Mouse (Mus musculus): ENCODE measurements around the gene Dip2c. TPM values are rescaled to one million over a fixed set of nuclear protein-coding genes. Genes with fewer than 3 reads are reported as not detected.

Dip2c gene
- polyA plus RNA-seq, 1 experiment: 5.2 TPM

DNA sequence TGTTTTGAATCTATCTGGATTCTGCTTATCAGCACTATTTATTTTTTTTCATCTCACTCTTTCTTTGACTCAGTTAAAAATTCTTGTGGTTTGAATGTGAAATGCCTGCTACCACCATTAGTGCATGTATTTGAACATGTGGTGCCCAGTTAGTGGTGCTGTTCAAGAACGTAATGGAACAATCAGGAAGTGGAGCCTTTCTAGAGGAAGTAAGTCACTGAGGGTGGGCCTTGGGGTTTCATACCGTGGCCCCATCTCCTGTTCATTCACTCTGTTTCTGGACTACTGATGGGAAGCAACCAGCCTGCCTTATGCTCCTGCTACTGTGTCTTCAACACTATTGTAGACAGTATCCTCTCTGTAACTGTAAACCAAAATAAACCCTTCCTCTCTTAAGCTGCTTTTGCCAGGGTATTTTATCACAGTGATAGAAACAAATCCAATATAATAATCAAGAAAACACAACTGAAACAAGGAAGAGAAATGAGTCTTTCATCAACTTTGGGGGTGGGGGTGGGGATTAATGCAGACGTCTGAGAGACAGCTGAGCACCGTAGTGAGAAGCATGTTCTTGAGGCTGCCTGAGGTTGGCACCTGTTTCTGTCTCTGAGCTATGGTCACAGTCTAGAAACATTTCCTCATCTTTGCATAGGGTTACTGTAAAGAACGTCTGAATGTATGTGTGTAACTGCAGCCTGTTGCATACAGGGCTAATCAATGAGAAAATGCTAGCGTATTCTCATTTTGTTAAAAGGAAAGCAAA is 323.2 kb downstream of the Dip2c start:
- no peak overlapping the region for H3K4me3 ChIP-seq (ENCODE audit: insufficient read depth, low read depth, low read length)
- no peaks in the 10 kb centered on the region for H3K4me1 ChIP-seq (ENCODE audit: control insufficient read depth, insufficient read depth, insufficient read length, low read length)
- H3K27ac ChIP-seq (replicated peaks; ENCODE audit: low read depth, low read length): no peak overlapping the region

DNA sequence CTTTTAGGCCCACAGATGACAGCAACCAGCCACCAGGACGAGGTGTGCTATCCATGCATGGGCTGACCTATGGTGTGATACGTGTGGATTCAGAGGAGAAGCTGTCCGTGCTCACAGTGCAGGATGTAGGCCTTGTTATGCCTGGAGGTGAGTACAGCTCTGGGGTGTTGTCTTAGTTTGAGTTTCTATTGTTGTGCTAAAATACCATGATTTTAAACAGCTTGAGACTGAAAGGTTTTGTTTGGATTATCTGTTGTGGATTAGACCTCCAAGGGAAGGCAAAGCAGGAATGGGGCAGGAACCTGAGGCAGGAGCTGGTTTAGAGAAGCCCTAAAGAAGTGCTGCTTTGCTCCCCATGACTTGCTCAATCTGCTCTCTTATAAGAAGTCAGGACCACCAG is 325.0 kb downstream of the Dip2c start:
- no peak overlapping the region for H3K4me3 ChIP-seq (ENCODE audit: insufficient read depth, low read depth, low read length)
- H3K27ac ChIP-seq (replicated peaks; ENCODE audit: low read depth, low read length): no peak overlapping the region
- no peaks in the 10 kb centered on the region for H3K4me1 ChIP-seq (ENCODE audit: control insufficient read depth, insufficient read depth, insufficient read length, low read length)

DNA sequence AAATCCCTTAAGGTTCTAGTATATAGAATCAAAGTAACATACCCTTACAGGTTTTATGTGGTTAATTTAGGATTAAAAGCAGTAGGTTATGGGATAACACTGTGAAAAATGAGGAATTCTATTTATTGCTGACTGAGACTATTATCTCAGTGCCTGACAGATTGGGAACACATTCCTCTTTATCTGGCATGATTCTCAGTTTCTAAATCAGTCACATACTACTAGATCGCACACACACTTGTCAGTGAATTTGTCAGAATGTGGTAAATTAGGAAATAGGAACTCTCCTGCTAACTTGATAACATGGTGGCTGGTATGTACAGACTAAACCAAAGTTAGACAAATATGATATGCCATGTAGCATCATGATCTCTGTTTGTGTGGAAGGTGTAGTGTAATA is 334.9 kb downstream of the Dip2c start:
- H3K4me3 ChIP-seq (ENCODE audit: insufficient read depth, low read depth, low read length): no peak overlapping the region
- H3K27ac ChIP-seq (replicated peaks; ENCODE audit: low read depth, low read length): no peak overlapping the region
- no peaks in the 10 kb centered on the region for H3K4me1 ChIP-seq (ENCODE audit: control insufficient read depth, insufficient read depth, insufficient read length, low read length)

DNA sequence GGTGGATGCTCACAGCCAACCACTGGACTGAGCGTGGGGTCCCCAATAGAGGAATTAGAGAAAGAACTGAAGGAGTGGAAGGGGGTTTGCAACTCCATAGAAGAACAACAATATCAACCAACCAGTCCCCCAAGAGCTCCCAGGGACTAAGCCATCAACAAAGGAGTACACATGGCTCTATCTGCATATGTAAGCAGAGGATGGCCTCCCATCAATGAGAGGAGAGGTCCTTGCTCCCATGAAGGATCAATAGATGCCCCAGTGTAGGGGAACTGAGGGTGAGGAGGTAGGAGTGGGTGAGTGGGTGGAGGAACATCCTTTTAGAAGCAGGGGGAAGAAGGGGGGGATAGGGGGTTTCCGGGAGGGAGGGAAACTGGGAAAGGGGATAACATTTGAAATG is 356.4 kb downstream of the Dip2c start:
- H3K27ac ChIP-seq (replicated peaks; ENCODE audit: low read depth, low read length): no peak overlapping the region
- H3K4me3 ChIP-seq (ENCODE audit: insufficient read depth, low read depth, low read length): no peak overlapping the region
- H3K4me1 ChIP-seq (ENCODE audit: control insufficient read depth, insufficient read depth, insufficient read length, low read length): no peaks in the 10 kb centered on the region

DNA sequence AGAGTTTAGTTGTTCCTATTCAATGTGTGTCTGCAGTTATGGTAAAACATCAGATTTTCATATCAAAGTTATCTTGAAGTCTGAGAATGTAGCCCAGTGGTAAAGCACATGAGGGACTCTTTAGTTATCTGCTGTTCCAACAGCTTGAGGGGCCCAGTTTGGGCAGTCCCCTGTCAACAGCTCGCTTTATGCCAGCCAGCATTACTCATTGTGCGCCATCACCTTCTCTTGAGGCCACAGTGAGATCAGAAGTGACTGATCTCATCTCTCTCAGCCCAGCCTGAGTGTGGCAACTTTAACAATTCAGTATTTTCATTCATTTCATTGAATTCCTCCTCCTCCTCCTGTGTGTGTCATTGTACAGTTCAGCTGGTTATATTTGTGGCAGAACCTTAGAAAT is 359.6 kb downstream of the Dip2c start:
- Histone ChIP-seq H3K4me1 (ENCODE audit: control insufficient read depth, insufficient read depth, insufficient read length, low read length) (no peaks in the 10 kb centered on the region), H3K4me3 (ENCODE audit: insufficient read depth, low read depth, low read length) (no peak overlapping the region)

DNA sequence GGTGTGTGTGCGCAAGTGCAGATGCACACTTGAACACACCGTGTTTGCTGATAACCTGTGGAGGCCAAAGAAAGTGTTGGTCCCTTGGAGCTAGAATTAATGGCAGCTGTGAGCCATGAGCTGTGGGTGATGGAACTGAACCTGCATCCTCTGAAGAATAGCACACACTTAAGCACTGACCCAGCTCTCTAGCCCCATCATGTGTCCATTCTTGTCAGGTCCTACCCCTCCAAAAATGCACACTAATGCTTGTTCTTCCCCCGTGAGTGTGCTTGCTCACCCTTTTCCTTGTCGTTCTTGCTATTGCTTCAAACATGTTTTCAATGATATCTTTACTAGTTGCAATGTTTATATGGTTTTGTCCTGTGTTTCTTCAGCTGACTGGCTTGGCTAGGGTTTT is 360.2 kb downstream of the Dip2c start:
- Histone ChIP-seq H3K27ac (replicated peaks; ENCODE audit: low read depth, low read length) (no peak overlapping the region), H3K4me3 (ENCODE audit: insufficient read depth, low read depth, low read length) (no peak overlapping the region)

More for the DNA sequence above, 359.6 kb downstream of the Dip2c start:
- no peak overlapping the region for H3K27ac ChIP-seq (replicated peaks; ENCODE audit: low read depth, low read length)

DNA sequence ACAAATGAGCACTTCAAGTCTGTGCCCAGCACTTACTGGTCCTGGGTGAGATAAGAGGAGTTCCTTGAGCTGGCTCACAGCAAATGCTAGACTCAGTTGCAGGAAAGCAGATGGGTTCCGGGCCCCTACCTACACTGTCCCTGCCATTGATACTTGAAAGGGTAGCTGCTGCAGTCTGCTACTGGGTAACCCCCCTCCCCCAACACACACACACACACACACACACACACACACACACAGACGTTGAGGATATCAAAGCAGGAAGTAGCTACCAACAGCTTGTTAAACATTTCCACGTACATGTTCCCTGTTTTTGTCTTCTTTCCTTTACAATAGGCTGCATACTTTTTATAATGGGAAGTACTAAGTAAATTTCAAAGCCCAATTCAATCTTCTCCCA is 361.6 kb downstream of the Dip2c start:
- Histone ChIP-seq H3K27ac (replicated peaks; ENCODE audit: low read depth, low read length) (no peak overlapping the region), H3K4me3 (ENCODE audit: insufficient read depth, low read depth, low read length) (no peak overlapping the region), H3K4me1 (ENCODE audit: control insufficient read depth, insufficient read depth, insufficient read length, low read length) (no peaks in the 10 kb centered on the region)

More for the DNA sequence above, 360.2 kb downstream of the Dip2c start:
- H3K4me1 ChIP-seq (ENCODE audit: control insufficient read depth, insufficient read depth, insufficient read length, low read length): no peaks in the 10 kb centered on the region

DNA sequence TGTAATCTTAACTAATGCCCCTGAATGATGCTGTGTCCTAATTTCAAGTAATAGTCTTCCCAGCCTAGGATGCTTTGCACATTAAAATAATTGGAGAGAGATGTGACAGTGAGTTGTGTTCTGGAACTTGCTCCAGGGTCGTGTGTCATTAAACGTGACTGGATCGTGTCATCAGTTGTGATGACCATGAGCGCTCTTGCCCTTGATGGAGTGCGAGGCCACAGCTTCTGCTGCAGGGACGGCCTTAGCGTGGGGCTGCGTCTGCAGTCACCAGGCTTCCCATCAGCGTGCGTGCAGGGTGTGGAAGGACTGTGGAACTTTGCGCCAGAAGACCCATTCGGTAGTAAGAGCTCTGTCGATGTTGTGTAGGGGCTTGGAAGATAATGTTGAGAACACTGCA is 372.4 kb downstream of the Dip2c start:
- Histone ChIP-seq H3K4me3 (ENCODE audit: insufficient read depth, low read depth, low read length) (no peak overlapping the region), H3K4me1 (ENCODE audit: control insufficient read depth, insufficient read depth, insufficient read length, low read length) (no peaks in the 10 kb centered on the region), H3K27ac (replicated peaks; ENCODE audit: low read depth, low read length) (no peak overlapping the region)

DNA sequence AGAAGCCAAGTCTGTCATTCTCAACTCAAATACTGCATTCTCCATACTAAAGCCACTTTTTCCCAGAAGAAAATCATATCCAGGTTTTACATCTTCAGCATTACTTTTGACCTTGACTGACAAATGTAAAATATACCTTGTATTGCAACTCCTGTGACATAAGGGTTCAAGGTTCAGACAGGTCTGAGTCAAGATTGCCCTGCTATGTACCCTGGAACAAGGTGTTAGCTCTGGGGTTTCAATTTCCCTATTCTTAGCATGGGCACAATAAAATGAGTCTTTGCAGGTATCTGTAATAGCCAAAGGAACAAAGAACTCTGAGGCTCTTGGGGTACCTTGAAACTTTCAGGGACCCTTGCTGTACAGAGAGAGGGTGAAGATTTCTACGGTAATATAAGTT is 373.6 kb downstream of the Dip2c start:
- no peak overlapping the region for H3K27ac ChIP-seq (replicated peaks; ENCODE audit: low read depth, low read length)
- H3K4me3 ChIP-seq (ENCODE audit: insufficient read depth, low read depth, low read length): no peak overlapping the region
- no peaks in the 10 kb centered on the region for H3K4me1 ChIP-seq (ENCODE audit: control insufficient read depth, insufficient read depth, insufficient read length, low read length)

DNA sequence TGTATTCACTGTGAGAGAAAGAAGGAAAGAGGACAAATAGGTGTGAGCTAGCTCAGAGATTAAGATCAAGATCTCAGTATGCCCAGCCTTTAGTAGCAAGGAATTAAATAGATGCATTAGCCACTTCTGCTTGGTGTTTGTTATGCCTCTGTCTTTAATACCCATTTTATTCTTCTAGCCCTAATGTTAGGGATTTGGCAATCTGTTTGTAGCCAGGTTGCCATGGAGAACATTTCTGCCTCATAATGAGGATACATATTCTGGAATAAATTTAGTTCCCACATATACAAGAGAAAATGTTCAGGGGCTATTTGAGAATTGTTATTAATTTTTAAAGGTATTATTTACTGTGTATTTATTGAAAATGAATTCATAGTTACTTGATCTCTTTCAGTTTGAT is 374.3 kb downstream of the Dip2c start:
- Histone ChIP-seq H3K4me1 (ENCODE audit: control insufficient read depth, insufficient read depth, insufficient read length, low read length) (no peaks in the 10 kb centered on the region), H3K27ac (replicated peaks; ENCODE audit: low read depth, low read length) (no peak overlapping the region), H3K4me3 (ENCODE audit: insufficient read depth, low read depth, low read length) (no peak overlapping the region)

DNA sequence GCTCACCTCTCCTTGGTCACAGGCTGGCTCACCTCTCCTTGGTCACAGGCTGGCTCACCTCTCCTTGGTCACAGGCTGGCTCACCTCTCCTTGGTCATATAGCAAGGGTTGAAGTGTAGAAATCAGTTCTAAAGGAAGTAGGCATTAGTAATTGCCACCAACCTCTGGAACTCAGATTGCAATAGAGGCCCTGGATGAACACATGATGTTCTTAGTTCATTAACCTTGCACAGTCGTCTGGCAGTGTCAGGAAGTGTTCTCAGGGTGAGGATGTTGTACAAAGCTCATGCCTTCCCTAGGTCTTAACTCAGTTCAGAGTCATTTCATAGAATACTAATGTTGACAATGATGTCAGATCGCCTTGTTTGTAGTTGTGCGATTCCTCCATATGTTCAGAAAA is 376.7 kb downstream of the Dip2c start:
- Histone ChIP-seq H3K4me1 (ENCODE audit: control insufficient read depth, insufficient read depth, insufficient read length, low read length) (no peaks in the 10 kb centered on the region), H3K4me3 (ENCODE audit: insufficient read depth, low read depth, low read length) (no peak overlapping the region), H3K27ac (replicated peaks; ENCODE audit: low read depth, low read length) (no peak overlapping the region)

DNA sequence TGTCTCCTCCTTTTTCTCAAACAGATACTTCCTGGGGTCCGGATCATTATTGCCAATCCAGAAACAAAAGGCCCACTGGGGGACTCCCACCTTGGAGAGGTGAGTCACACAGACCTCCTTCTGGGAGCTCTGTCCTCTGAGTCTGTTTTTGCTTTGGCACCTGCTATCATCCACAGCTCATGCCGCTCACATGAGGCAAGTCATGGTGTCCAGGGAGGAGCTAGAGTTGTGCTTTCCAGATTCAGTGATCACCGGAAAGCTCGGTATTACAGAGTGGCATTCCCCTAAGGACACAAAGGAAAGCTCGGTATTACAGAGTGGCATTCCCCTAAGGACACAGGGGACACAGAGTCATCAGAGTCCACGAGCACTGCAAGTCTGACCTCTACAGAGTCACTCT is 380.3 kb downstream of the Dip2c start:
- Histone ChIP-seq H3K27ac (replicated peaks; ENCODE audit: low read depth, low read length) (no peak overlapping the region), H3K4me1 (ENCODE audit: control insufficient read depth, insufficient read depth, insufficient read length, low read length) (no peaks in the 10 kb centered on the region), H3K4me3 (ENCODE audit: insufficient read depth, low read depth, low read length) (no peak overlapping the region)

DNA sequence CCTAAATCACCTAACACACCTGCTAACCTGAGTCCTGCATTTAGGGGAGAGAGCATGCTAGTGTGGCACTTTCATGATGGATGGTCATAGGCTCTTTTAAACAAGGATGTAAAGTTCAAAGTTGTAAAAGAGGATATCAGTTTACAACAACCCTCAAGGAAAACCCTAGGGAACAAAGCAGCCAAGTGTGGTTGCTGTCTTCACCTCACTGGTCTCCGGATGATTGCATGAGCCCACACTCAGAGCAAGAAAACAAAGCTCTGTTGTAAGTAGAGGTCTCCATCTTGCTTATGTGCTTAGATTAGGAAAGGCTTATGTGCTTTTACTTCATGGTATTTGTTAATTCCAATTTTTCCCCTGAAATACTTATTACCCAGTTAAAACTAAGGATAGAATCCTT is 384.4 kb downstream of the Dip2c start:
- Histone ChIP-seq H3K4me1 (ENCODE audit: control insufficient read depth, insufficient read depth, insufficient read length, low read length) (no peaks in the 10 kb centered on the region), H3K4me3 (ENCODE audit: insufficient read depth, low read depth, low read length) (no peak overlapping the region), H3K27ac (replicated peaks; ENCODE audit: low read depth, low read length) (no peak overlapping the region)

DNA sequence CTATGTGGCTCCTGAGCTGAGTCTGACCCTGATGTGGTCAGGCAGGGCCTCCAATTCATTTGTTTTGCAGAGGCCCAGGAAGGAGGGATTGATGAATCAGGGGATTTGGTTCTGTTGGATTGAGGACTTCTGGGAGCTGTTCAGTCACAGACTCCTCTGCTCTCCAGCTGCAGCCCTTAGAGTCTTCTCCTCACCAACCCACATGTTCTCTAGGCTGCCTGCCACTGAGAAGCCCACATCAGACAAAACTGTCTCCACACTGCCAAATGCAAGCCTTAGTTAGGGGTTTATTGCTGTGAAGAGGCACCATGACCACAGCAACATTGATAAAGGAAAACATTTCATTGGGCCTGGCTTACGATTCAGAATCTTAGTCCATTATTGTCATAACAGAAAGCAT is 387.3 kb downstream of the Dip2c start:
- Histone ChIP-seq H3K4me1 (ENCODE audit: control insufficient read depth, insufficient read depth, insufficient read length, low read length) (no peaks in the 10 kb centered on the region; the same call in 1 of the 2 replicates), H3K4me3 (ENCODE audit: insufficient read depth, low read depth, low read length) (no peak overlapping the region), H3K27ac (replicated peaks; ENCODE audit: low read depth, low read length) (no peak overlapping the region)

DNA sequence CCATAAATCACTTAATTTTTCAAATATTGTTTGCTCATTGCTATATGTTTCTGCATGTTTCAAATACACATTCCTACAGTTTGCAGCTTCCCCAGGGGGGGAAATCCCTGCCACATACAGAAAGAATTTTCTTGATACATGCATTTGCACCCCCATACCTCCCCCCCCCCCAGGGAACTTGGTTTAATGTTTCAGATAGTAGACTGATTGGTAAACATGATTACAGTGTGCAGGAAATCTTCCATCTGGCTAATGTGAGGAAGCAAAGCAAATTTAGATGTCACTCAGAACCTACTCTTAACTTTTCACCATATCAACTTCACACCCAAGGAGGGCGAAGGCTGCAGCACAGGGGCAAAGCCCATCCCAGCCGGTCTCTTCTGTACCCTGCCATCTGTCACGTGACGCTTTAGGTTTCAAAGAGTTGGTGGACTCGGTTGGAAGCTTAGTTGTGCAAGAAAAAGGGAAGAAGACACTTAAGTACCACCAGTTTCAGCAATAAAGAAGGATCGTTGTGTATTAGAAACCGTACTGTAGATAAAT is 391.7 kb downstream of the Dip2c start:
- H3K4me3 ChIP-seq (ENCODE audit: insufficient read depth, low read depth, low read length): no peak overlapping the region
- no peak overlapping the region for H3K27ac ChIP-seq (replicated peaks; ENCODE audit: low read depth, low read length)
- no peaks in the 10 kb centered on the region; the same call in 1 of the 2 replicates for H3K4me1 ChIP-seq (ENCODE audit: control insufficient read depth, insufficient read depth, insufficient read length, low read length)

DNA sequence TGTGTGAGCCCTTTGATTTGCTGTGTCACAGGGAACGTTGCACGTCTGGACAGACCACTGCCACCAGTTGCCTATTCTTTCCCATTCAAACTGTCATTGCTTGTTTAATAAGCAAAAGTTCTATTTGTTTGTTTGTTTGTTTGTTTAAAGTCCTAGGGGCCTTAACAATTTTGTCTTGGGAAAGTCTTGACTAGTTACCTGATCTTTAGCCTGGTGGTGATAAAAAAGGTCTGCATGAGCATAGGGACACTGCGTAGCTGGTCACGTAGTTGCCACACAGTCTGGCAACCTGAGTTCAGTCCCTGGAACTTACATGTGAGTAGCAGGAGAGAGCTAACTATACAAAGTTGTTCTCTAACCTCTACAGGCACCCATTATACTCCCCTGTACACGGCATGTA is 392.9 kb downstream of the Dip2c start:
- Histone ChIP-seq H3K4me3 (ENCODE audit: insufficient read depth, low read depth, low read length) (no peak overlapping the region), H3K27ac (replicated peaks; ENCODE audit: low read depth, low read length) (no peak overlapping the region), H3K4me1 (ENCODE audit: control insufficient read depth, insufficient read depth, insufficient read length, low read length) (no peaks in the 10 kb centered on the region; the same call in 1 of the 2 replicates)
